Mouse (Mus musculus) kidney, postnatal 14 days (tissue): ENCODE data around the gene Sbds.

Experiments used
- DNase-seq: peaks from one replicate; pipeline ENCODE4 v3.0.0; 2022; ENCODE audit warnings: mixed read lengths

The Sbds gene

GRCm38 (mm10) chr5:130255017-130255720 lies at the start of gene Sbds, which contains the start of gene Tyw1:
Sbds (minus strand) TSS chr5:130255530.
Tyw1 (plus strand) TSS chr5:130255619.
- peak; percentile 99 for DNase-seq

DNA sequence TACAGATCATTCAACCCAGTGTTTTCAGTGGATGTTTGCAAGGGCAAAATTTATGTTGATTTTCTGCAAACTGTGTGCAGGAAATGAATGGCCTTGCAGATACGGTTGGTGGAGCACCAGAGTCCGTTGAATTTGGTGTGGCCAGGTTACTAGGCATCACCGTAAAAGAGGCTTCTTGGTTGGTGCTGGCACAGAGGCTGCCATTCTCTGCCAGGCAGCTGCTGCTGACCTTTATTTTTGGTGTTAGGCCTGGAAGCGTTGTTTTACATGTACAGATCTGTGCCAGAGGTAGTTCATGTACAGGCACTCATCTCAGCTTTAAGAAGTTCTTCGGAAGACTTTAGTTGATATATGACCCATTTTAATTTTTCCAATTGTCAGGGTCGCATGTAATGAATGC lies 48.3 kb upstream of the Sbds start:
- DNase-seq = no peak

- no peak for DNase-seq
Measured at GRCm38 (mm10) chr5:130299526-130299925, 44.2 kb upstream of the Sbds start.

DNA sequence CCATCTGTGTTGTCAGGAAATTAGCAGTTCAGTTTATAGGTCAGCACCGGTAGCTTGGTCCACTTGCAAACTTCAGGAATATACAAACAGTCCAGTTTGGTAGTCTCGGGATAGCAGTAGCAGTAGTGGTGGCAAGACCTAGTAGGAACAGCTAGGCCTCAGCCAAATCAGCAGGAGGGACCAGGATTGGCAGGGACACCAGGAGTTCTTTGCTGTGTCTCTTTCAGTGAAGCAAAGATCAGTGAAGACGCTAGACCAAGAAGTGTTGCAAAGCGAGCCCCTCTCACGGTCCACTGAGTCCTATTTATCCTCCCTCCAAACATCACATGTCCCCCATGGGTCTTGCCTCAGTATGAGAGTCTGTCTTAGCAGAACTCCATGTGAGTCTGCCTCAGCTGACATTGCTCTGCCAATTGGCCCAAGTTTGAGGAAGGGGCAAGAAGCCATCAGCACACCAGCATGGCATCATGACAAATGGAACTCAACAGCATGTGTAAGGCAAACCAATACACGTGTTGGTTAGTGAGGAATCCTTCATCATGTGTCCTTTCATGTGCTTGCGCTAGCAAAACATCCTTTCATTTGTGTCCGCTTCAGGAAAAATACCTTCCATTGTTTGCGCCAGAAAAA lies 43.6 kb upstream of the Sbds start:
- DNase-seq = no peak

GRCm38 (mm10) chr5:130296071-130296470 lies 40.7 kb upstream of the Sbds start:
- no peak for DNase-seq

DNA sequence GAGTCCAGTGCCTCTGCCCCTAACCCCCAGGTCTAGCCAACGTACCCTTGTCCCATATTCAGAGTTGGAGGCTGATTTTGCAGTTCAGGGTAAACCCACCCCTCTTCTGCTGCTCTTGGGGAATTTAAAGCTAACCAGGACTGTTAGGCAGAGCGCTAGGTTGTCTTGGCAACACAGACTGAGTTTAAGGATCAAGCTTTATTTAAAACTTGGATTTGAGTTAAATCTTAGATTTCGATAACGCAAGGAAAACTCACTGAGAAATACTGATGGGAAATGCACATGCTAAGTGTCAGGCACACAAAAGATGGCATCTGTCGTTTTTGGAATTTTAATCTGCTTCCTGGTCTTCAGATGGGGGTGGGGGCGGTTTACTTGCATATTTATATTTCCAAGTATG lies 39.3 kb upstream of the Sbds start:
- DNase-seq = no peak

DNA sequence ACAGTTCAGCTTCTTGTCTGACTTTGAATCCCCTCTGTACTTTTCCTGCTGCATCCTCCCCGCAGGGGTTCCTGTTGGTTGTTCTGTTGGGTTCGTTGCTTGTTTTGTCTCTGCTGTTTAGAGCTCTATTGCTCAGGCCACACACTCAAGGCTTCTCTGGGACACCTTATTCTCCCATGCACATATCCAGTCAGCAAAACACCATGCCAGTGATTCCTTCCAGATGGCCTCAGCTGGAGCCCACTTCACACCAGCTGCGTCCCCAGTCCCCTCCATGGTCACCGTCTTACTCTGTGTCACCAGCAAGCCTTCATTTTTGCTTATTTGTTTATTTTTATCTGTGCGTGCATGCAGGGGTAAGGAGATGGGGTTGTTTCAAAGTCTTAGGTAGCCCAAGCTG lies 38.6 kb upstream of the Sbds start:
- DNase-seq = no peak

DNA sequence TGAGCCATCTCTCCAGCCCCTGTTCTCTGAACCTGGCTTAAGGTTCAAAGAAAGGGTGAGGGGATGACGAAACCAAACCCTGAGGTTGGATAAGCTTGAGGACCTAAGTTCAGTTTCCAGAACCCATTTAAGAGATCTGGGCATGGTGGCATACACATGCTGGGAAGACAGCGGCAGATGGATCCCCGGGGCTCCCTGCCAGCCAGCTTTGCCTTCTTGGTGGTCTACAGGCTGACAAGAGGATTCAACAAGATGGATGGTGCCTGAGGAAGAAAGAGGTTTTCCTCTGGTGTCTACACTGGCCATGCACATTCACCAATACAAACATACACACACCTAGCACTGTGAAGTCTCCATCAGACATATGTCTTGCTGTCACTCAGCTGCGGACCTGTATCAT lies 37.6 kb upstream of the Sbds start:
- no peak for DNase-seq

DNA sequence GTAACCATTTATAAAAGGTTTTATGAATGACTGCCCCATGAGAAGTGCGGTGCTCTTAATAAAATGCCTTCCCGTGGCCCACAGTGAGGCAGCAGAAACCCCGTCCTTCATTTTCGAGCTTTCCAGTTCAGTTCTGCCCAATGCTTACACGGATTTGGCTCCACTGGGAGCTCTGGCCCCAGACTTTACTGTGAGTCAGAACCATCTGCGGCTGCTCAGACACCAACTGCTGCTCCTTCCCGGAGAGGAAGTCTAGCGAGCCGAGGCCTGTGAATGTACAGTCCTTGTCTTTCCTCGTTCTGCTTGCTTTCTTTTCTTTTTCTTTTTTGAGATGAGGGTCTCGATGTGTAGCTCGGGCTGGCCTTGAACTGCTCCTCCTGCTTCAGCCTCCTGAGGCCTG lies 35.4 kb upstream of the Sbds start:
- no peak for DNase-seq

DNA sequence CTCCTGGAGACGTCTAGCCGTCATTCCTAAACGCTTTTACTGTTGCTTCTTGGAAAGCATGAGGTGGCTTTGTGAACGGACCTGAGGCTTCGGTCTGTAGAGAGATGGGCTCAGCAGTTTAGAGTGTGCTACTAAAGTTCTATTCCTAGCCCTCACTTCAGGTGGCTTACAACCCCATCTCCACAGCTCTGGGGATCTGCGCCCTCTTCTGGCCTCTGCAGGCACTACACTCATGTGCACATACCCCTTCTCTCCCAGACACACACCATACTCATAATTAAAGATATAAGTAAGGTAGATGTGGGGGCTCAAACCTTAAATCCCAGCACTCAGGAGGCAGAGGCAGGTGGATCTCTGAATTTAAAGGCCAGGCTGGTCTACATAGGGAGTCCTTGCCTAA lies 34.9 kb upstream of the Sbds start:
- no peak for DNase-seq

DNA sequence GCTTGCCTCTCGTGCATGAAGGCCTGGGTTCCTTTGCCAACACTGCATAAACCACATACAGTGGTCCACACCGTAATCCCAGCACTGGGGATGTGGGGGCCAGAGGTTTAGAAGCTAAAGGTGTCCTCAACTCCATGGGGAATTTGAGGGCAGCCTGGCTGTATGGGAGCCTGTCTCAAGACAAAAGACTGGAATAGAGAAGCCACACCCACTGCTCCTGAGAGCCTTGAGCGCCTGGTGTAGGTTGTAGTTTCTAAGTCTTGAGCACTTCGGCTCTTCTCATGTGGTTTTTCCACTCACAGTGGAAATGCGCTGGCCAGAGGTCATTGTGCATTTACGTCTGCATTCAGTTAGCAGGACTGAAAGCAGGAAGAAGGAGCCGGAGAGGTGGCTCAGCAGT lies 32.8 kb upstream of the Sbds start:
- no peak for DNase-seq

- no peak for DNase-seq
Measured at GRCm38 (mm10) chr5:130283079-130283732, 27.9 kb upstream of the Sbds start.

- no peak for DNase-seq
Measured at GRCm38 (mm10) chr5:130278011-130278472, 22.7 kb upstream of the Sbds start.

- DNase-seq = peak; percentile 54
Measured at GRCm38 (mm10) chr5:130275509-130275908, 20.2 kb upstream of the Sbds start.

GRCm38 (mm10) chr5:130273046-130273445 lies 17.7 kb upstream of the Sbds start:
- DNase-seq = no peak

DNA sequence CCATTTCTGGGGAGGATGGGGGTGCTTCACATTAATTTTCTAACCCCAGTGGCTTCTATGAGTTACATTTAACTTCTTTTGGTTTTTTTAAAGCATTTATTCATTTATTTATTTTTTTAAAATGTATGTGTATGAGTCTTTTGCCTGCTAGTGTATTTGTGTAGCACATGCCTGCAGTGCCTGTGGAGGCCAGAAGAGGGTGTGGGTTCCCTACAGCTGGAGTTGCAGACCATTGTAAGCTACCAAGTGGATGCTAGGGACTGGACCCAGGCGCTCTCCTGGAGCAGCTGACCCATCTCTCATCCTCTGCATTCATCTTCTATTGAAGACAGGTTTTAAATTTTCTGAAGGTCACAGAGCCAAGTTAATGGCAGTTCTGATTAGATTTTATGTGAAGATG lies 17.0 kb upstream of the Sbds start:
- no peak for DNase-seq

DNA sequence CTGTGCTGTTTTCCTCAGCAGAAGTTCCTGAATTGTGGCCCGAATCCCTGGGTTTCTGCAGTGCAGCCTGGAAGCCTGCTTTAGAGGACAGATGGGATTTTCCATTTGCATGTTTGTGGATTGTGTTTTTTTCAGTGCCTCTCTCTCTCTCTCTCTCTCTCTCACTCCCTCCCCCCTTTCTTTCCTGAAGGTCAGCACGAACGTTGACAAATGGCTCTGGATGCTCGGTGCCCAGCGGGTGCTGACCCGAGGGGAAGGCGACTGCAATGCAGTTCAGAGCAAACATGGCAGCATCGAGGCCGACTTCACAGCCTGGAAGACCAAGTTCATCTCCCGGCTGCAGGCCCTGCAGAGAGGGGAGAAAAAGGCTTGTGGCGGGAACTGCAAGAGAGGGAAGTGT lies 13.6 kb upstream of the Sbds start:
- DNase-seq = no peak

- DNase-seq = peak; percentile 25
Measured at GRCm38 (mm10) chr5:130267316-130267715, 12.0 kb upstream of the Sbds start.

DNA sequence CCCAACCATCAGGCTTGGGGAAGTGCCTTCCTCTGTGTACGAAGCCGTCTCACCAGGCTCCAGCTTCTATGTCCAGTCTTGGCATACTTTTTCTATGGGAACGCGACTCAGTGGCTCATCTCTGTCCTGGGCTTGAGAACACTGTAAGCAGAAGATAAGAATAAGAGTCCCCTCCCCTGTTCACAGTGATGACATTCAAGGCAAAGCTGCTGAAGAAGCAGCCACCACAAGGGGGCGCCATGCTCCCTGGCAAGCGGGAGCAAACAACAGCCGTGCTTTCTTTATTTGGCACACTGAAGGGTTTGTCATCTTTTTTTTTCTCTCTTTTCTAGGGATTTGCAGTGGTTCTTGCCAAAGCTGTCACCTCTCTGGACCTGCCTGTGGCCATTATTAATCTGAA lies 11.3 kb upstream of the Sbds start:
- DNase-seq = no peak

DNA sequence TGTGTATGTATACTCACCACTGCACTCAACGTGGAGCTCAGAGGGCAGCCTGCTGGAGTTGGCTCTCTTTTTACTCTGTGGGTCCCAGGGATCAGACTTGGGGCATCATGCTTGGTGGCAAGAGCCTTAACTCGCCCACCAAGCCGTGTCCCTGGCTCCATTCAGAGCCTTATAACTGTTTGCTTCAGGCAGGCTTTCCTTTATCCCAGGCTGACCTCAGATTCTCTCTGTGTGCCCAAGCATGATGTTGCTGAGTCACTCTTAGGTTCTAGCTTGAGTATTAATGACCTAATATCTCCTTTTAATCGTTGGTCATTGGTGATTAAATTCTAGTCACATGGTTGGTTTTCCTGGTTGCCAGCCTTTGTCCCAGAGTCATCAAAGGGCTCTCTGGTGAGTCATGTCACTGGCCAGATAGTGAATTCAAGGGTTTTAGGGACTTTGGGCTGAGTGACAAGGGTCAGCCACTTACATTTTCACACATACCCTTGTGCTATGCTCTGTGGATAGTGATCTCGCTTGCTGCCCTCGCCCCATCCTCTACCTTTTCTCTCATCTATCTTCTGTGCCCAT lies 9.2 kb upstream of the Sbds start:
- no peak for DNase-seq

DNA sequence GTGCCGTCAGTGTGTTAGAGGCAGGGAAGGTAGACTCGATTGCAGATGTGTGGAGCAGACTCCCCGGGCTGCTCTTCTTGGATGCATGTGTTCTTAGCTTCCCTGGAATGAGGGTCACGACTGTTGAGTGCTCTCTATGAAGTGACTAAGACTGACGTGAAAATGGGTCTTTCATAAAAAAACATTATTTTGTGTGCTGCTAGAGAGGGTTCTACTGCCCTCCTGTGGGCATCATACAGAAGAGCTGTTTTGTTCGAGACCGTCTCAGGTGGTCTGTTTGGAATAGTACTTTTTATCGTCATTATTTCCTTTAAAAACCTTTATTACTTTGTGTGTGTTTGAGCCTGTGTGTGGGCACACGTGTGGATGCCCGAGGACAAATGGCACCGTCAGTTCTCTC lies 8.1 kb upstream of the Sbds start:
- DNase-seq = no peak

GRCm38 (mm10) chr5:130257303-130257702 lies 2.0 kb upstream of the Sbds start:
- DNase-seq = no peak

GRCm38 (mm10) chr5:130256678-130257271 lies 1.4 kb upstream of the Sbds start:
- DNase-seq = peak; percentile 97
